Mouse (Mus musculus) C2C12 (cell line): ENCODE data around the gene Mettl16. TPM values are rescaled to one million over a fixed set of nuclear protein-coding genes. Genes with fewer than 3 reads are reported as not detected.

Experiments
- H3K27me3 ChIP-seq: one replicate; pipeline ENCODE4 v1.6.1; 2011; ENCODE audit not compliant: control insufficient read depth, insufficient read depth, insufficient read length
- H3K36me3 ChIP-seq: one replicate; pipeline ENCODE4 v1.6.1; 2011; ENCODE audit not compliant: control insufficient read depth, insufficient read depth
- H3K4me3 ChIP-seq: one replicate; pipeline ENCODE4 v1.5.1; 2011; ENCODE audit warnings: mild to moderate bottlenecking, control low read depth; ENCODE audit not compliant: poor library complexity, insufficient read depth, severe bottlenecking
- H3K79me2 ChIP-seq: one replicate; pipeline ENCODE4 v1.6.1; 2011; ENCODE audit not compliant: control insufficient read depth, insufficient read depth
- H3K79me3 ChIP-seq: one replicate; pipeline ENCODE4 v1.6.1; 2011; ENCODE audit warnings: low read depth, control low read depth
- H3ac ChIP-seq: one replicate; pipeline ENCODE3; 2011; ENCODE audit warnings: low read depth; ENCODE audit not compliant: control insufficient read depth, insufficient read length
- CEBPB ChIP-seq: IDR thresholded peaks from one replicate; pipeline ENCODE4 v1.6.1; 2011; ENCODE audit warnings: low read depth, mild to moderate bottlenecking, control low read depth, moderate library complexity
- CTCF ChIP-seq: IDR thresholded peaks from one replicate; pipeline ENCODE4 v1.5.1; 2011; ENCODE audit not compliant: control insufficient read depth, insufficient read depth, insufficient read length
- FOSL1 ChIP-seq: IDR thresholded peaks from one replicate; pipeline ENCODE4 v1.8.0; 2011; ENCODE audit warnings: mild to moderate bottlenecking, low read length; ENCODE audit not compliant: poor library complexity, insufficient read depth, severe bottlenecking
- MAX ChIP-seq: IDR thresholded peaks from one replicate; pipeline ENCODE4 v1.6.1; 2011; ENCODE audit warnings: mild to moderate bottlenecking, control low read depth
- MYOD1 ChIP-seq: IDR thresholded peaks from one replicate; pipeline ENCODE4 v1.6.1; 2011; ENCODE audit warnings: low read depth; ENCODE audit not compliant: control insufficient read depth, insufficient read length
- MYOG ChIP-seq: IDR thresholded peaks from one replicate; pipeline ENCODE4 v1.6.1; 2011; ENCODE audit not compliant: control insufficient read depth, insufficient read length; ENCODE audit errors: extremely low read depth
- USF1 ChIP-seq: IDR thresholded peaks from one replicate; pipeline ENCODE4 v1.6.1; 2011; ENCODE audit warnings: low read depth, mild to moderate bottlenecking, control low read depth, moderate library complexity
- polyA plus RNA-seq: library from polyadenylated mRNA; unstranded; fragments of >200 nt; fragmentation: generic; extraction: Trizol; gene quantifications from one replicate; pipeline ENCODE4 v1.2.1, GENCODE M21; 2012; ENCODE audit warnings: missing spikeins

Mettl16 gene
- polyA plus RNA-seq, 1 experiment, result 17.3 TPM

GRCm38 (mm10) chr11:74751352-74752066 lies 19.1 kb upstream of the Mettl16 start:
- TF ChIP-seq MYOD1, result no peak
- TF ChIP-seq CTCF, result no peak
- TF ChIP-seq FOSL1, result no peak
- TF ChIP-seq CEBPB, result no peak
- no peak for TF ChIP-seq MYOG

DNA sequence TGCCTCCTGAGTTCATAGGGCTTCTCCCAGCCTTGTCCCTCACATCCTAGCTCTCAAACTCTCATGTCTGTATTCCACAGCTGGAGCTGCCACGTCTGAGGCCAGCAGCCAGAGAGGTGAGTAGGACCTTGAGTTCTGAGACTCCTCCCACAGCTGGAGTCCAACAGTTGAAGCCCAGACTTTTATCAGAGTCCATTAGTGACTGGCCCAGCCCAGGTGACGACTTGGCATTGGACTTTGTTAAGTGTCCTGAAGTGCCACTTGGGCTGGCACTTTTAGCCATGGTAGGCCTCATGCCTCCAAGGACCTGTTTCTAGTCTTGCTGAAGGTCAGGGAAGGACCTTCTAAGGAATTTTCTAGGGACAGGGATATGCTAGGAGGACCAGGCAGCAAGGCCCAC lies 14.0 kb upstream of the Mettl16 start:
- H3K79me3 ChIP-seq, result no peaks in the 10 kb centered on the region
- TF ChIP-seq MYOD1 (no peak), FOSL1 (no peak), MAX (no peak), CTCF (no peak), CEBPB (no peak)
- no peak overlapping the region for H3K4me3 ChIP-seq
- no peaks in the 10 kb centered on the region for H3K79me2 ChIP-seq
- H3K27me3 ChIP-seq, result no peaks in the 10 kb centered on the region
- H3K36me3 ChIP-seq, result no peaks in the 10 kb centered on the region
- no peak overlapping the region for H3ac ChIP-seq

More at GRCm38 (mm10) chr11:74751352-74752066, 19.1 kb upstream of the Mettl16 start:
- H3K4me3 ChIP-seq, result no peak overlapping the region
- H3K27me3 ChIP-seq, result no peaks in the 10 kb centered on the region
- H3K79me3 ChIP-seq, result no peaks in the 10 kb centered on the region
- H3K79me2 ChIP-seq, result no peaks in the 10 kb centered on the region
- no peak overlapping the region for H3ac ChIP-seq
- H3K36me3 ChIP-seq, result no peaks in the 10 kb centered on the region

- Histone ChIP-seq H3K79me2 (no peaks in the 10 kb centered on the region), H3K27me3 (no peaks in the 10 kb centered on the region), H3K79me3 (no peaks in the 10 kb centered on the region), H3ac (no peak overlapping the region), H3K4me3 (no peak overlapping the region), H3K36me3 (no peaks in the 10 kb centered on the region)
- no peak for TF ChIP-seq FOSL1
- TF ChIP-seq CEBPB, result no peak
- no peak for TF ChIP-seq MAX
- no peak for TF ChIP-seq MYOD1
- TF ChIP-seq CTCF, result no peak
- TF ChIP-seq MYOG, result no peak
- TF ChIP-seq USF1, result no peak
Observed at GRCm38 (mm10) chr11:74761011-74761705, 9.5 kb upstream of the Mettl16 start.

DNA sequence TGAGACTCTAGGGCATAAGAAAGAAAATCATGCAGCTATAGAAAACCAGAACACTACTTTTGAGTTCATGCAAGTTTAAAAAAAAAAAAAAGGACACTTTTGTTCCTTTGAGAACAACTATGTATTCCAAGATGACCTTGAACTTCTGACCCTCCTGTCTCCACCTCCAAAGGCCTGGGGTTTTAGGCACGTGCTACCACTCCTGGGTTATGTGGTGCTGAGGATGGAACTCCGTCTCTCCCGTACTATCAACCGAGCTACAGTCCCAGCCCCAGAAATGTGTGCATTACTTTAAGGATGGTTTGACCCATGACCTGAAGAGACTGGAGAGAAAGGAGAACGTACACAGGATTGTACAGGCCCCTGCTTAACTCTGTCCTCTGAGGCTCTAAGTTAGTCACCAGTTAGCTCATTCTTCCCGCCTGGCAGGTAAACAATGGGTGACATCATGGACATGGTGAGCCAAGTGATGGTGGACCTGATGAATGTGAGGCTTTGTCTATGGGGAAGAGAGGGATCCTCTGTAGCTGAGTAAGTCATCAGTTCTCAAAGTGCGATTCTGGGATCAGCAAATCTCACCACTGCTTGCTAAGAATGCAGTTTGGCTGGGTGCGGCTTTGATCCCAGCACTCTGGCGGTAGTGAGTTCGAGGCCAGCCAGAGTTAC lies 6.5 kb upstream of the Mettl16 start:
- TF ChIP-seq MAX (no peak), MYOD1 (no peak), CTCF (no peak), CEBPB (no peak), FOSL1 (no peak), MYOG (no peak), USF1 (no peak)

GRCm38 (mm10) chr11:74767469-74767868 lies 3.2 kb upstream of the Mettl16 start:
- no peak for TF ChIP-seq MAX
- TF ChIP-seq CEBPB, result no peak
- no peak for TF ChIP-seq USF1
- no peak for TF ChIP-seq FOSL1
- no peak for TF ChIP-seq MYOG
- TF ChIP-seq MYOD1, result no peak
- TF ChIP-seq CTCF, result no peak
- no peak overlapping the region for H3ac ChIP-seq
- peaks cover 16% of the 10 kb centered on the region for H3K79me3 ChIP-seq
- H3K36me3 ChIP-seq, result no peaks in the 10 kb centered on the region
- no peaks in the 10 kb centered on the region for H3K27me3 ChIP-seq
- peaks cover 18% of the 10 kb centered on the region for H3K79me2 ChIP-seq
- H3K4me3 ChIP-seq, result no peak overlapping the region

More for the DNA sequence above, 6.5 kb upstream of the Mettl16 start:
- Histone ChIP-seq H3K4me3 (no peak overlapping the region), H3K27me3 (no peaks in the 10 kb centered on the region), H3K79me3 (no peaks in the 10 kb centered on the region), H3K79me2 (no peaks in the 10 kb centered on the region), H3K36me3 (no peaks in the 10 kb centered on the region), H3ac (no peak overlapping the region)
